Mouse (Mus musculus): Measurements from ENCODE around the gene 4931429L15Rik. TPM values are rescaled to one million over a fixed set of nuclear protein-coding genes. Genes with fewer than 3 reads are reported as not detected.
A peak's percentile ranks its signal among the peaks of the same experiment; 100 is the strongest.

4931429L15Rik gene
- total RNA-seq, 1 experiment from 2014 or later, result not detected

- peak; percentile 45 for DNase-seq
Measured at GRCm38 (mm10) chr9:46257546-46257945, 62.2 kb downstream of the 4931429L15Rik start.

GRCm38 (mm10) chr9:46256658-46257385, 63.0 kb downstream of the 4931429L15Rik start:
- DNase-seq, result peak; percentile 60

- no peak for DNase-seq
Measured at GRCm38 (mm10) chr9:46256177-46256576, 63.6 kb downstream of the 4931429L15Rik start.

Other genes starting within 250 kb of the 4931429L15Rik start
- gene Apoa1, start 91.4 kb downstream of the 4931429L15Rik start, total RNA-seq (2021), result 163 and 2,505 TPM in 2 replicates
- 9.9 and 222 TPM in 2 replicates for gene Apoc3, start 84.3 kb downstream of the 4931429L15Rik start, total RNA-seq (2021)
- gene Apoa4, start 79.3 kb downstream of the 4931429L15Rik start, total RNA-seq (2021), result 0.86 and 4.1 TPM in 2 replicates
- 4.7 and 74.9 TPM in 2 replicates for gene Apoa5, start 51.4 kb downstream of the 4931429L15Rik start, total RNA-seq (2021)
- 44.3 and 52.0 TPM in 2 replicates for gene Zpr1, start 46.9 kb downstream of the 4931429L15Rik start, total RNA-seq (2021)
- 9.3 and 16.2 TPM in 2 replicates for gene Bud13, start 37.0 kb downstream of the 4931429L15Rik start, total RNA-seq (2021)